Mouse (Mus musculus) frontal cortex, postnatal 25 days (tissue): Measurements from ENCODE around the gene Dnajc13.

ENCODE experiments used
- DNase-seq, 2 experiments: peaks; one replicate each; pipeline ENCODE4 v3.0.0; 2022; ENCODE audit warnings: low spot score in 2 of 2

Gene Dnajc13

GRCm38 (mm10) chr9:104262823-104263352, at the start of gene Dnajc13:
TSS of gene Dnajc13 (minus strand) at chr9:104262930.
- peak; percentile 91 to 96 for DNase-seq

GRCm38 (mm10) chr9:104306734-104307133, 44.0 kb upstream of the Dnajc13 start:
- peak; percentile 67 to 82 for DNase-seq

- DNase-seq, result no peak
These were observed 42.8 kb upstream of the Dnajc13 start for GRCm38 (mm10) chr9:104305333-104306111.

- no peak for DNase-seq
These were observed 42.1 kb upstream of the Dnajc13 start for GRCm38 (mm10) chr9:104304800-104305199.

- no peak for DNase-seq
These were observed 41.6 kb upstream of the Dnajc13 start for GRCm38 (mm10) chr9:104304376-104304775.

- DNase-seq, result no peak
These were observed 37.8 kb upstream of the Dnajc13 start for GRCm38 (mm10) chr9:104300569-104300968.

- DNase-seq, result no peak
These were observed 34.3 kb upstream of the Dnajc13 start for GRCm38 (mm10) chr9:104297041-104297440.

- no peak for DNase-seq
These were observed 22.2 kb upstream of the Dnajc13 start for GRCm38 (mm10) chr9:104284934-104285333.

- DNase-seq, result no peak
These were observed 19.8 kb upstream of the Dnajc13 start for GRCm38 (mm10) chr9:104282536-104282935.

GRCm38 (mm10) chr9:104281737-104282136, 19.0 kb upstream of the Dnajc13 start:
- no peak for DNase-seq

GRCm38 (mm10) chr9:104280725-104281495, 18.2 kb upstream of the Dnajc13 start:
- no peak for DNase-seq

GRCm38 (mm10) chr9:104277528-104278162, 14.9 kb upstream of the Dnajc13 start:
- peak in 1 of 2 experiments; percentile 37 for DNase-seq

- no peak for DNase-seq
These were observed 12.5 kb upstream of the Dnajc13 start for GRCm38 (mm10) chr9:104275084-104275785.

- DNase-seq, result no peak
These were observed 9.3 kb upstream of the Dnajc13 start for GRCm38 (mm10) chr9:104272057-104272456.

GRCm38 (mm10) chr9:104271642-104272041, 8.9 kb upstream of the Dnajc13 start:
- no peak for DNase-seq

GRCm38 (mm10) chr9:104269944-104270343, 7.2 kb upstream of the Dnajc13 start:
- no peak for DNase-seq

GRCm38 (mm10) chr9:104269349-104269871, 6.7 kb upstream of the Dnajc13 start:
- DNase-seq, result no peak

- no peak for DNase-seq
These were observed 1.8 kb upstream of the Dnajc13 start for GRCm38 (mm10) chr9:104264567-104264966.

- DNase-seq, result no peak
These were observed 541 bp downstream of the Dnajc13 start for GRCm38 (mm10) chr9:104262016-104262762.

- no peak for DNase-seq
These were observed 2.4 kb downstream of the Dnajc13 start for GRCm38 (mm10) chr9:104260306-104260705.

- no peak for DNase-seq
These were observed 6.6 kb downstream of the Dnajc13 start for GRCm38 (mm10) chr9:104256085-104256484.
